Mouse (Mus musculus) liver, embryonic 15.5 days (tissue): ENCODE results near the gene Clip2. TPM values are rescaled to one million over a fixed set of nuclear protein-coding genes. Genes with fewer than 3 reads are reported as not detected.
A peak's percentile ranks its signal among the peaks of the same experiment; 100 is the strongest.

Experiments
- ATAC-seq: fragments of 200-750 bp; cut with Nextera tagmentation; 2 replicates; pipeline ENCODE4 v1.8.0; 2017; ENCODE audit warnings: moderate number of reproducible peaks, mild to moderate bottlenecking, moderate library complexity; ENCODE audit not compliant: insufficient read depth
- H3K27ac ChIP-seq: fragments of 300-500 bp; sonication (generic); replicated peaks from 2 replicates; pipeline ENCODE4 v1.5.1; 2015; ENCODE audit warnings: mild to moderate bottlenecking, inconsistent platforms
- H3K27me3 ChIP-seq: fragments of 300-500 bp; sonication (generic); 2 replicates; pipeline ENCODE4 v1.6.1; 2015; ENCODE audit warnings: mild to moderate bottlenecking, inconsistent platforms
- H3K36me3 ChIP-seq: fragments of 300-500 bp; sonication (generic); replicated peaks from 2 replicates; pipeline ENCODE4 v1.6.1; 2015; ENCODE audit warnings: moderate library complexity, mild to moderate bottlenecking, inconsistent platforms
- H3K4me1 ChIP-seq: fragments of 300-500 bp; sonication (generic); replicated peaks from 2 replicates; pipeline ENCODE4 v1.6.1; 2015; ENCODE audit warnings: inconsistent platforms
- H3K4me2 ChIP-seq: fragments of 300-500 bp; sonication (generic); 2 replicates; pipeline ENCODE4 v1.6.1; 2015; ENCODE audit warnings: moderate library complexity, mild to moderate bottlenecking, inconsistent platforms
- H3K4me3 ChIP-seq: fragments of 300-500 bp; sonication (generic); replicated peaks from 2 replicates; pipeline ENCODE4 v1.5.1; 2015; ENCODE audit warnings: mild to moderate bottlenecking, inconsistent platforms
- H3K9ac ChIP-seq: fragments of 300-500 bp; sonication (generic); 2 replicates; pipeline ENCODE4 v1.6.1; 2015; ENCODE audit warnings: moderate library complexity, mild to moderate bottlenecking, inconsistent platforms
- H3K9me3 ChIP-seq: fragments of 300-500 bp; sonication (generic); replicated peaks from 2 replicates; pipeline ENCODE4 v1.6.1; 2016; ENCODE audit warnings: inconsistent platforms
- WGBS: fragments of 180-500 bp; shearing (Covaris S2); methylation state at CpG from one replicate; pipeline ENCODE4 v1.1.7; 2015; ENCODE audit warnings: mixed read lengths; ENCODE audit not compliant: insufficient replicate concordance; 5-methylcytosine and 5-hydroxymethylcytosine counted together
- polyA plus RNA-seq: library from polyadenylated mRNA; unstranded; fragments of >200 nt; fragmentation: Nextera tagmentation; extraction: Ambion mirVana; gene quantifications from 2 replicates; pipeline ENCODE4 v1.2.1, GENCODE M21; 2015

The Clip2 gene
- 0.46 and 0.50 TPM in 2 replicates for polyA plus RNA-seq

- peaks cover 35% of the 10 kb centered on the region for H3K27me3 ChIP-seq
- ATAC-seq = peak; percentile 84
- H3K27ac ChIP-seq = peak within 1 kb of the TSS; percentile 57
- peak within 1 kb of the TSS; percentile 79 for H3K4me2 ChIP-seq
- H3K4me1 ChIP-seq = peaks cover 38% of the 10 kb centered on the region
- H3K36me3 ChIP-seq = no peaks in the 10 kb centered on the region
- WGBS = 3% methylated on average over 60 of the region's 61 CpGs
- no peaks in the 10 kb centered on the region for H3K9me3 ChIP-seq
- H3K9ac ChIP-seq = peak within 1 kb of the TSS; percentile 59
- peak within 1 kb of the TSS; percentile 63 for H3K4me3 ChIP-seq
Measured at GRCm38 (mm10) chr5:134552110-134552972, at the start of gene Clip2. Gene Clip2 (minus strand): TSS chr5:134552434.

- H3K36me3 ChIP-seq = peaks cover 69% of the 10 kb centered on the region
- WGBS = 85% methylated on average over 10 of the region's 10 CpGs
Measured at GRCm38 (mm10) chr5:134597711-134598110, 45.5 kb upstream of the Clip2 start.

DNA sequence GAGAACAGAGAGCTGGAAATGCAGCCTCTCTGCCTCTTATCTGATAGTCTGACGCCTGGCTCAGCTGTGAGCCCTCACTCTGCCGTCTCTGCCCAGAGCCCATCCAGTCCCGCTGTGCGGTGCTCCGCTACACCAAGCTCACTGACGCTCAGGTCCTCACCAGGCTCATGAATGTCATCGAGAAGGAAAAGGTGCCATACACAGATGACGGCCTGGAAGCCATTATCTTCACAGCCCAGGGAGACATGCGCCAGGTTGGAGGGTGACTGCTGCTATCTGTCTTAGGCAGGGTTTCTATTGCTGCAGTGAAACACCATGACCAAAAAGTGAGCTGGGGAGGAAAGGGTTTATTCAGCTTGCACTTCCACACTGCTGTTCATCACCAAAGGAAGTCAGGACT lies 40.9 kb upstream of the Clip2 start:
- H3K4me2 ChIP-seq = peak overlapping the region; percentile 23; the same call in 1 of the 2 replicates

More at GRCm38 (mm10) chr5:134597711-134598110, 45.5 kb upstream of the Clip2 start:
- Histone ChIP-seq H3K27ac (no peak overlapping the region), H3K4me1 (peaks cover 8% of the 10 kb centered on the region), H3K4me2 (no peak overlapping the region), H3K27me3 (no peaks in the 10 kb centered on the region), H3K9ac (no peak overlapping the region), H3K4me3 (no peak overlapping the region), H3K9me3 (no peaks in the 10 kb centered on the region)
- ATAC-seq = no peak

GRCm38 (mm10) chr5:134592026-134592581 lies 39.9 kb upstream of the Clip2 start:
- Histone ChIP-seq H3K27ac (peak overlapping the region; percentile 74), H3K27me3 (no peaks in the 10 kb centered on the region), H3K4me2 (no peak overlapping the region; the same call in 1 of the 2 replicates), H3K9me3 (no peaks in the 10 kb centered on the region), H3K4me3 (no peak overlapping the region), H3K4me1 (peaks cover 26% of the 10 kb centered on the region), H3K36me3 (peaks cover 86% of the 10 kb centered on the region), H3K9ac (no peak overlapping the region)
- WGBS = 59% methylated on average over 11 of the region's 11 CpGs
- ATAC-seq = no peak

More for the DNA sequence above, 40.9 kb upstream of the Clip2 start:
- Histone ChIP-seq H3K27ac (peak overlapping the region; percentile 74), H3K27me3 (no peaks in the 10 kb centered on the region), H3K9ac (no peak overlapping the region), H3K36me3 (peaks cover 89% of the 10 kb centered on the region), H3K4me1 (peaks cover 26% of the 10 kb centered on the region), H3K4me3 (no peak overlapping the region), H3K9me3 (no peaks in the 10 kb centered on the region)
- 22% methylated on average over 9 of the region's 9 CpGs for WGBS
- ATAC-seq = peak; percentile 89

DNA sequence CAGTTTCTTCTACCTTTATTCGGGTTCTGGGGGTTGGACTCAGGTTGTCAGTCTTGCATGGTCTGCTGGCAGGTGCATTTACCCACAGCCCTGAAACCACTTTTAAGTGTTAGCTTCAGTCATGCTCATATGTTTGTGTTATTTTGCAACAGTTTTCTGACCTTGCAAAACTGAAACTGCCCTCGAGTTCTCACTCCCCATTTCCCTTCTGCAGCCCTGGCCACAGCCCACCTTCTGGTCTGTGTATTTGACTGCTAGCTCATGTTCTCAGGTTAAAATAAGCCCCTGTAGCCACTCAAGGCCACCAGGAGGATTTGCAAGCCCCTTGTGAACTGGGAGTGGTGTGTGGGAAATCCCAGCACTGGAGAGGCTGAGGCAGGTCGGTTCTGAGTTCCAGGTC lies 37.7 kb upstream of the Clip2 start:
- Histone ChIP-seq H3K27me3 (no peaks in the 10 kb centered on the region), H3K9ac (no peak overlapping the region), H3K9me3 (no peaks in the 10 kb centered on the region), H3K4me2 (no peak overlapping the region), H3K27ac (no peak overlapping the region), H3K4me1 (peaks cover 34% of the 10 kb centered on the region), H3K4me3 (no peak overlapping the region), H3K36me3 (peaks cover 76% of the 10 kb centered on the region)
- 69% methylated on average over 3 of the region's 3 CpGs for WGBS
- ATAC-seq = no peak

DNA sequence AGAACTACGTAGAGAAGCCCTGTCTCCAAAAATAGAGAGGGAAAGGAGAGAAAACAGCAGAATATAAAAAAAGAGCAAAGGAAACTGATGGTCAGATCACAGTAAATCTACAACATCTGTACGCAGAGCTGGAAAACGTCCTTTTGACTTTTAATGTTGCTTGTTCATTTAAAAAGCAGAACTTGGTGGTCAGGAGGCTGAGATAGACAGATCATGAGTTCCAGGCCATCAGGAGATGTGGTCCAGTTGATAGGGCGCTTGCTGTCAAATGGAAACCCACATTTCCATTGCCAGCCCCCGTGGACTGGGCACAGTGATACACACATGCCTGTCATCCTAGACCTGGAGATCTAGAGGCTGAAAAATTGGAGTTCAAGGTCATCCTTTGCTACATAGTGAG lies 32.6 kb upstream of the Clip2 start:
- Histone ChIP-seq H3K36me3 (peaks cover 30% of the 10 kb centered on the region), H3K4me2 (peak overlapping the region; percentile 84), H3K9me3 (no peaks in the 10 kb centered on the region), H3K27me3 (no peaks in the 10 kb centered on the region), H3K27ac (0 out of 2 replicates have a peak overlapping the region, but pooled peaks have one; percentile 69), H3K4me1 (peaks cover 35% of the 10 kb centered on the region), H3K4me3 (no peak overlapping the region), H3K9ac (peak overlapping the region; percentile 93; the same call in 1 of the 2 replicates)
- WGBS = 30% methylated on average over 5 of the region's 5 CpGs
- no peak for ATAC-seq

- peak overlapping the region; percentile 93 for H3K9ac ChIP-seq
- H3K9me3 ChIP-seq = no peaks in the 10 kb centered on the region
- peak overlapping the region; percentile 97 for H3K4me3 ChIP-seq
- peaks cover 32% of the 10 kb centered on the region for H3K4me1 ChIP-seq
- WGBS = 20% methylated on average over 3 of the region's 3 CpGs
- no peak for ATAC-seq
- H3K4me2 ChIP-seq = peak overlapping the region; percentile 84
- peaks cover 25% of the 10 kb centered on the region for H3K36me3 ChIP-seq
- H3K27ac ChIP-seq = peak overlapping the region; percentile 69
- H3K27me3 ChIP-seq = no peaks in the 10 kb centered on the region
Measured at GRCm38 (mm10) chr5:134583884-134584213, 31.6 kb upstream of the Clip2 start.

DNA sequence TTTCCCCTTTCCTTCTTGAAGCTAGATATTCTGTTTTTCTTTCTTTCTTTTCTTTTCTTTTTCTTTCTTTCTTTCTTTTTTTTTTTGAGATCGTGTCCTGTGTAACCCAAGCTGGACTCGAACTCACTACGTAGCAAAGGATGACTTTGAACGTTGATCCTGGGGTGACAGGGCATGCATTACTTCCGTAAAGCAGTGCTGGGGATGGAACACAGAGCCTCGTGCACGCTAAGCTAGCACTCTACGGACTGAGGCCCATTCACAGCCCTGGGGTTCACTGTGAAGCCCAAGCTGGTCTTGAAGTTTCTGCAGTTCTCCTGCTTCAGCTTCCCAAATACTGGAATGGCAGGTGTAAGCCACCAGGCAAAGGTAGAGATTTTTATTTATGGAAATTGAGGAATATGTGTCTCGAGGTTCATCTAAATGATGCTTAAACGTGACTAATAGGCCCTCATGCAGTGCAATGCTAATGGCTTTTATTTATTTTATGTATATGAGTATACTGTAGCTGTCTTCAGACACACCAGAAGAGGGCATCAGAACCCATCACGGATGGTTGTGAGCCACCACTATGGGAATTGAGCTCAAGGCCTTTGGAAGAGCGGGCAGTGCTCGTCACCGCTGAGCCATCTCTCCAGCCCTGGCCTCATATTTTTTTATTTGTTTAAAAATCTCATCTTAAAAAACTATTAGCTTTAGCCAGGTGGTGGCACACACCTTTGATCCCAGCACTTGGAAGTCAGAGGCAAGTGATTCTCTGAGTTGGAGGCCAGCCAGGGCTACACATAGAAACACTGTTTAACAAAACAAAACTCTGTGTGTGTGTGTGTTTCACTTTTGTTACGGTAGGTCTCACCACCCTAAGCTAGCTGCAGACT lies 31.0 kb upstream of the Clip2 start:
- 14% methylated on average over 15 of the region's 15 CpGs for WGBS
- H3K9me3 ChIP-seq = no peaks in the 10 kb centered on the region
- peak overlapping the region; percentile 84 for H3K4me2 ChIP-seq
- peaks cover 28% of the 10 kb centered on the region for H3K4me1 ChIP-seq
- no peak for ATAC-seq
- peak overlapping the region; percentile 82 for H3K27ac ChIP-seq
- H3K4me3 ChIP-seq = peak overlapping the region; percentile 97
- H3K36me3 ChIP-seq = peaks cover 21% of the 10 kb centered on the region
- peak overlapping the region; percentile 93 for H3K9ac ChIP-seq
- H3K27me3 ChIP-seq = no peaks in the 10 kb centered on the region

GRCm38 (mm10) chr5:134582221-134582907 lies 30.1 kb upstream of the Clip2 start:
- 7% methylated on average over 29 of the region's 30 CpGs for WGBS
- H3K9ac ChIP-seq = peak overlapping the region; percentile 93
- no peaks in the 10 kb centered on the region for H3K27me3 ChIP-seq
- H3K4me2 ChIP-seq = peak overlapping the region; percentile 84
- ATAC-seq = peak; percentile 90
- peak overlapping the region; percentile 82 for H3K27ac ChIP-seq
- peaks cover 15% of the 10 kb centered on the region for H3K36me3 ChIP-seq
- no peaks in the 10 kb centered on the region for H3K9me3 ChIP-seq
- H3K4me1 ChIP-seq = peaks cover 28% of the 10 kb centered on the region
- peak overlapping the region; percentile 97 for H3K4me3 ChIP-seq

DNA sequence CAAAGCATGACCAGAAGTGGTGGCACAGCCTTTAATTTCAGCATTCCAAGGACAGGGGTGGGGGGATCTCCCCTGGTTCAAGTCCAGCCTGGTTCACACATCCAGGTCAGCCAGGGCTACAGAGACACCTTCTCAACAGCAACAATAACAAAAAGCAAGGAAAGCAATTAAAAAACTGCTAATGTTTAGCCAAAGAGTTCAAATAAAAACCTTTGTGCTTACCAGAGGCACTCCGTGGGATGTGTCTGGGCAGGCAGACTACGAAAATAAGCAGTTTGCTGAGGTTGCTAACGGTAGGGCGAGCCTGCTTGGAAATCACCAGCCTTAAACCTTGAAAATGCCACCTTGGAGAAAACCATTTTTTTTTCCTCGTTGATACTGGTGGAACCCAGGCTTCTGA lies 28.9 kb upstream of the Clip2 start, which contains the start of gene Rfc2:
TSS of gene Rfc2 (plus strand) at position 221 of the 400 bp plus-strand sequence.
- ATAC-seq = no peak
- no peaks in the 10 kb centered on the region for H3K9me3 ChIP-seq
- H3K36me3 ChIP-seq = 0 out of 2 replicates have a peak, but pooled peaks cover 5% of the 10 kb centered on the region
- H3K4me2 ChIP-seq = peak within 1 kb of the TSS; percentile 84
- 0 out of 2 replicates have a peak within 1 kb of the TSS, but pooled peaks have one; percentile 6 for H3K27ac ChIP-seq
- H3K4me3 ChIP-seq = no peak within 1 kb of the TSS
- no peaks in the 10 kb centered on the region for H3K27me3 ChIP-seq
- H3K9ac ChIP-seq = no peak within 1 kb of the TSS
- H3K4me1 ChIP-seq = peaks cover 39% of the 10 kb centered on the region
- 70% methylated on average over 5 of the region's 5 CpGs for WGBS
